Mouse (Mus musculus) layer of hippocampus, postnatal 25 days (tissue): ENCODE measurements around the gene Gm43720. TPM values are rescaled to one million over a fixed set of nuclear protein-coding genes. Genes with fewer than 3 reads are reported as not detected.
A peak's percentile ranks its signal among the peaks of the same experiment; 100 is the strongest.
"Not testable (repeated sequence)": the region's sequence is repeated elsewhere in the genome, so short reads cannot be mapped to it uniquely, and the experiment has no call there.

Experiments used
- DNase-seq, 2 experiments: peaks; one replicate each; pipeline ENCODE4 v3.0.0; 2022; ENCODE audit warnings: mixed read lengths in 2 of 2, low spot score in 1 of 2; ENCODE audit errors: extremely low spot score in 1 of 2
- total RNA-seq, 2 experiments: library from RNA; stranded (reverse); gene quantifications; 2 replicates each; pipeline ENCODE4 v1.2.3; 2021

Gm43720 gene
- total RNA-seq, 2 experiments from 2014 or later: not detected

GRCm38 (mm10) chr5:138222111-138222510, 57.6 kb downstream of the Gm43720 start:
- DNase-seq: peak; percentile 79 to 99

- DNase-seq: no peak
Observed at GRCm38 (mm10) chr5:138219864-138220263, 59.9 kb downstream of the Gm43720 start.

GRCm38 (mm10) chr5:138216632-138217031, 63.1 kb downstream of the Gm43720 start:
- not testable (repeated sequence) for DNase-seq

Other genes starting within 250 kb of the Gm43720 start
- not detected for gene Smok3c, start 226.8 kb downstream of the Gm43720 start, total RNA-seq
- gene Zkscan1, start 194.9 kb downstream of the Gm43720 start, total RNA-seq: 10 to 100 TPM; 40.4 to 43.3 TPM
- 10 to 100 TPM; 14.1 to 16.7 TPM for gene Zscan21, start 163.1 kb downstream of the Gm43720 start, total RNA-seq
- gene Zfp113, start 124.2 kb downstream of the Gm43720 start, total RNA-seq: 10 to 100 TPM; 12.8 to 15.3 TPM
- 100 to 1,000 TPM; 136 to 143 TPM for gene Cops6, start 118.9 kb downstream of the Gm43720 start, total RNA-seq
- 10 to 100 TPM; 22.8 to 26.7 TPM for gene Ap4m1, start 108.0 kb downstream of the Gm43720 start, total RNA-seq
- 10 to 100 TPM; 18.3 to 19.3 TPM for gene Mcm7, start 107.5 kb downstream of the Gm43720 start, total RNA-seq
- 10 to 100 TPM; 40.5 to 42.7 TPM for gene Taf6, start 92.5 kb downstream of the Gm43720 start, total RNA-seq
- 10 to 100 TPM; 15.7 to 16.1 TPM for gene Cnpy4, start 92.5 kb downstream of the Gm43720 start, total RNA-seq
- gene Mblac1, start 85.6 kb downstream of the Gm43720 start, total RNA-seq: 10 to 100 TPM in 1 of 2 experiments, 1 to 10 TPM in 1; 9.1 to 10.1 TPM
- not detected for gene Nxpe5, start 54.1 kb downstream of the Gm43720 start, total RNA-seq
- 10 to 100 TPM; 55.9 to 58.9 TPM for gene Lamtor4, start 24.5 kb downstream of the Gm43720 start, total RNA-seq
- gene BC037034, start 15.9 kb downstream of the Gm43720 start, total RNA-seq: 10 to 100 TPM; 69.3 to 75.7 TPM
- gene Gal3st4, start 7.1 kb downstream of the Gm43720 start, total RNA-seq: 1 to 10 TPM; 2.3 to 3.1 TPM
- 1 to 10 TPM; 3.3 to 4.8 TPM for gene Gpc2, start within 50 bp of the Gm43720 start, total RNA-seq
- 1 to 10 TPM; 1.3 to 1.4 TPM for gene Stag3, start 282 bp upstream of the Gm43720 start, total RNA-seq
- not detected for gene Pvrig, start 62.0 kb upstream of the Gm43720 start, total RNA-seq
- gene Zfp157, start 161.5 kb upstream of the Gm43720 start, total RNA-seq: 10 to 100 TPM; 24.9 to 26.3 TPM